In genomic region chr3:52401162-52401928, GRCm38 (mm10) we compare ENCODE assay signal across 8 mouse cellular contexts.
A peak's percentile ranks its signal among the peaks of the same experiment; 100 is the strongest.
DNase-seq lines count a peak whose midpoint lies in the region; ATAC-seq and TF ChIP-seq lines count a peak whose summit lies in the region.

No protein-coding gene starts in this region.

- H3K4me3 ChIP-seq in layer of hippocampus, adult 2 months: peak overlapping the region; percentile 41

- peak; percentile 72 to 75 for DNase-seq in B cell, adult 2 months
- peak; percentile 54 for DNase-seq in adrenal gland, postnatal 25 days
- DNase-seq in frontal cortex, adult 2 months (ENCODE audit: extremely low spot score in 1 of 2, low spot score in 1 of 2): peak; percentile 11 to 53
- peak; percentile 26 to 37 for DNase-seq in layer of hippocampus, adult 2 months (ENCODE audit: low spot score in 2 of 2)
- DNase-seq in lung, adult 18-20 months: peak; percentile 55 to 62
- peak; percentile 59 for DNase-seq in thymus, postnatal 0 days (ENCODE audit: low spot score)

- TF ChIP-seq CTCF in layer of hippocampus, adult 2 months (conservative IDR thresholded peaks at IDR 0.05): peak; percentile 53

- ATAC-seq in hematopoietic stem cell, adult 5-6 weeks (replicated peaks in 1 of 2; ENCODE audit: insufficient read depth in 1 of 2, low FRiP score in 2 of 2, low TSS enrichment in 1 of 2, low read depth in 1 of 2, poor library complexity in 2 of 2, severe bottlenecking in 2 of 2): peak; percentile 79 to 89
- ATAC-seq in neutrophil, adult 5-6 weeks (ENCODE audit: extremely low read depth, insufficient number of reproducible peaks, low FRiP score, poor library complexity, severe bottlenecking): peak; percentile 15; the same call in 1 of the 2 replicates

- H3K27ac ChIP-seq in layer of hippocampus, adult 2 months: peak overlapping the region; percentile 70

Comparison
In these comparisons a context has a peak if more than half of its experiments do, and no peak if none do; other contexts are left out.
1. Peak in every context shown above with its lines: DNase-seq, ATAC-seq, H3K4me3 ChIP-seq and H3K27ac ChIP-seq.